Mouse (Mus musculus) myocyte (in vitro differentiated cells): ENCODE measurements around the gene Kcnk12. TPM values are rescaled to one million over a fixed set of nuclear protein-coding genes. Genes with fewer than 3 reads are reported as not detected.

Experiments
- H3K27me3 ChIP-seq: one replicate; pipeline ENCODE4 v1.6.1; 2011; ENCODE audit not compliant: control insufficient read depth, insufficient read depth, insufficient read length
- H3K36me3 ChIP-seq: one replicate; pipeline ENCODE4 v1.6.1; 2011; ENCODE audit not compliant: control insufficient read depth, insufficient read depth
- H3K4me2 ChIP-seq: one replicate; pipeline ENCODE4 v1.6.1; 2011; ENCODE audit warnings: low read depth, control low read depth
- H3K4me3 ChIP-seq: one replicate; pipeline ENCODE4 v1.5.1; 2011; ENCODE audit warnings: mild to moderate bottlenecking, control low read depth, moderate library complexity
- H3K79me2 ChIP-seq: one replicate; pipeline ENCODE4 v1.6.1; 2011; ENCODE audit not compliant: control insufficient read depth, insufficient read depth
- H3ac ChIP-seq: one replicate; pipeline ENCODE4 v1.6.1; 2011; ENCODE audit not compliant: control insufficient read depth, insufficient read length
- CEBPB ChIP-seq: IDR thresholded peaks from 2 replicates; pipeline ENCODE4 v1.6.1; 2011; ENCODE audit warnings: mild to moderate bottlenecking, moderate library complexity; ENCODE audit not compliant: poor library complexity, insufficient read depth, severe bottlenecking
- E2F4 ChIP-seq: IDR thresholded peaks from one replicate; pipeline ENCODE4 v1.6.1; 2011; ENCODE audit warnings: mild to moderate bottlenecking, control low read depth, moderate library complexity; ENCODE audit not compliant: insufficient read depth
- MAX ChIP-seq: IDR thresholded peaks from one replicate; pipeline ENCODE4 v1.6.1; 2011; ENCODE audit warnings: low read depth, mild to moderate bottlenecking, control low read depth
- MYOD1 ChIP-seq, 3 experiments: IDR thresholded peaks; one replicate each; pipeline ENCODE4 v1.6.1; 2011; ENCODE audit warnings: control low read depth in 2 of 3, low read depth in 2 of 3, mild to moderate bottlenecking in 2 of 3, moderate library complexity in 1 of 3; ENCODE audit not compliant: insufficient read length in 2 of 3, control insufficient read depth in 1 of 3
- MYOG ChIP-seq, 3 experiments: IDR thresholded peaks; one replicate each; pipeline ENCODE4 v1.6.1; 2011; ENCODE audit warnings: control low read depth in 2 of 3, low read depth in 2 of 3, mild to moderate bottlenecking in 2 of 3; ENCODE audit not compliant: insufficient read length in 2 of 3, control insufficient read depth in 1 of 3, insufficient read depth in 1 of 3
- POLR2A ChIP-seq: IDR thresholded peaks from one replicate; pipeline ENCODE4 v1.6.1; 2011; ENCODE audit warnings: low read depth, mild to moderate bottlenecking, control low read depth, moderate library complexity; ENCODE audit not compliant: insufficient read length
- POLR2AphosphoS2 ChIP-seq: IDR thresholded peaks from one replicate; pipeline ENCODE4 v1.6.1; 2011; ENCODE audit warnings: low read depth, control low read depth; ENCODE audit not compliant: insufficient read length
- REST ChIP-seq: IDR thresholded peaks from one replicate; pipeline ENCODE4 v1.6.1; 2011; ENCODE audit warnings: mild to moderate bottlenecking, control low read depth, moderate library complexity; ENCODE audit not compliant: insufficient read depth, insufficient read length
- SRF ChIP-seq: IDR thresholded peaks from one replicate; pipeline ENCODE4 v1.6.1; 2011; ENCODE audit warnings: low read depth; ENCODE audit not compliant: control insufficient read depth, insufficient read length
- TCF12 ChIP-seq: IDR thresholded peaks from one replicate; pipeline ENCODE4 v1.6.1; 2011; ENCODE audit warnings: mild to moderate bottlenecking, control low read depth; ENCODE audit not compliant: poor library complexity, insufficient read depth, severe bottlenecking
- TCF3 ChIP-seq: IDR thresholded peaks from one replicate; pipeline ENCODE4 v1.6.1; 2011; ENCODE audit warnings: low read depth, control low read depth; ENCODE audit not compliant: insufficient read length
- USF1 ChIP-seq: IDR thresholded peaks from one replicate; pipeline ENCODE4 v1.6.1; 2011; ENCODE audit warnings: low read depth, mild to moderate bottlenecking, control low read depth, moderate library complexity
- polyA plus RNA-seq: library from polyadenylated mRNA; unstranded; fragments of >200 nt; fragmentation: generic; extraction: Trizol; gene quantifications from one replicate; pipeline ENCODE4 v1.2.1, GENCODE M21; 2012; ENCODE audit warnings: missing spikeins

The Kcnk12 gene
- polyA plus RNA-seq, 1 experiment, result 0.35 TPM

- Histone ChIP-seq H3K4me2 (no peak overlapping the region), H3K4me3 (no peak overlapping the region), H3K36me3 (no peaks in the 10 kb centered on the region), H3ac (no peak overlapping the region), H3K79me2 (no peaks in the 10 kb centered on the region), H3K27me3 (no peaks in the 10 kb centered on the region)
- TF ChIP-seq SRF (no peak), REST (no peak), TCF12 (no peak)
These were observed 17.6 kb downstream of the Kcnk12 start for GRCm38 (mm10) chr17:87780164-87780563.

DNA sequence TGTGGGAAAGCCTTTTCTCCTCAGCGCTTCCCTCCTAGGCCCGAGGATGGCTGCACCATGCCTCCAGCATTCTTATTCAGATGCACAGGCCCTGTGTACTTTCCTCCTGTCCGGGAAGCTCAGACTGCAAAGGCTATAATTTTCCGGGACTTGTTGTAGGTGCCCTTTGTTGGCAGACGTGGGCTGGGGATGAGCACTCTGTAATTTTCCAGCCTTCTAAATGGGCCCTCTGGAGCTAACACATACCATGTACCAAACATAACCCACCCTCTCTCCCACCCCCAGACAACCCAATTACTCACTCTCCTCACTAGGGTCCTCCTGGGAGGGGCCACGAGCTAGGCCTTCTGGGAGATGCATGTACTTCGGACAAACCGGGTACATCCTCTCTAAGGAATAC is 22.8 kb downstream of the Kcnk12 start:
- Histone ChIP-seq H3K36me3 (no peaks in the 10 kb centered on the region), H3K4me3 (no peak overlapping the region)

DNA sequence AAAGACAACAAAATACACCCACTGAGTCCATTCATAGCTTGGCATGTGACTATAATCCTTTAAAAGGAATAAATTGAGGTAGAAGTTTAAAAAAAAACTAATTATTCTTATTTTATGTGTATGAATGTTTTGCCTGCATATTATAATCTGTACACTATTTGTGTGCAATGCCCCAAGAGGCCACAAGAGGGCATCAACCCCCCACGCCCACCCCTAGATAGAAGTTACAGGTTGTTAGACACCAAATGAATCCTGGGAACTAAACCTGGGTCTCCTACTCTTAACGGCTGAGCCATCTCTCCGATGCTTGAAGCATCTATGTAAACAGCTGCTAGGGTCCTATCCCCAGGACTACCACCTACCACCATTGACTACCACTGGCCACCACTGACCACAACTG is 24.6 kb downstream of the Kcnk12 start:
- H3K36me3 ChIP-seq, result no peaks in the 10 kb centered on the region
- no peaks in the 10 kb centered on the region for H3K79me2 ChIP-seq

More for the DNA sequence above, 22.8 kb downstream of the Kcnk12 start:
- no peaks in the 10 kb centered on the region for H3K27me3 ChIP-seq
- TF ChIP-seq MAX (no peak), POLR2AphosphoS2 (no peak), CEBPB (no peak), TCF12 (no peak), MYOD1 (IDR thresholded peaks at IDR 0.05; ENCODE audit: control insufficient read depth in 1 of 3, insufficient read length in 2 of 3, low read depth in 2 of 3) (no peak), SRF (no peak), MYOG (IDR thresholded peaks at IDR 0.05; ENCODE audit: control insufficient read depth in 1 of 3, insufficient read depth in 1 of 3, insufficient read length in 2 of 3, low read depth in 2 of 3) (no peak), REST (no peak), USF1 (no peak), E2F4 (no peak), TCF3 (no peak), POLR2A (no peak)
- H3K4me2 ChIP-seq, result no peak overlapping the region
- no peaks in the 10 kb centered on the region for H3K79me2 ChIP-seq
- no peak overlapping the region for H3ac ChIP-seq

GRCm38 (mm10) chr17:87770766-87771165 is 27.0 kb downstream of the Kcnk12 start:
- Histone ChIP-seq H3K36me3 (no peaks in the 10 kb centered on the region), H3K4me2 (peak overlapping the region; percentile 13), H3K4me3 (no peak overlapping the region), H3K27me3 (peaks cover 5% of the 10 kb centered on the region), H3K79me2 (no peaks in the 10 kb centered on the region), H3ac (no peak overlapping the region)
- TF ChIP-seq POLR2A (no peak), POLR2AphosphoS2 (no peak), MAX (no peak), USF1 (peak; percentile 66), MYOG (IDR thresholded peaks at IDR 0.05; ENCODE audit: control insufficient read depth in 1 of 3, insufficient read depth in 1 of 3, insufficient read length in 2 of 3, low read depth in 2 of 3) (peak in 2 of 3 experiments; percentile 13 to 68), MYOD1 (IDR thresholded peaks at IDR 0.05; ENCODE audit: control insufficient read depth in 1 of 3, insufficient read length in 2 of 3, low read depth in 2 of 3) (peak in 2 of 3 experiments; percentile 15 to 34), E2F4 (no peak), TCF3 (peak; percentile 6), TCF12 (peak; percentile 15), CEBPB (0 out of 2 replicates have a peak, but pooled peaks have one; percentile 51), SRF (no peak), REST (no peak)

More for the DNA sequence above, 24.6 kb downstream of the Kcnk12 start:
- Histone ChIP-seq H3K4me3 (no peak overlapping the region), H3K27me3 (no peaks in the 10 kb centered on the region), H3K4me2 (no peak overlapping the region), H3ac (no peak overlapping the region)
- TF ChIP-seq MYOD1 (IDR thresholded peaks at IDR 0.05; ENCODE audit: control insufficient read depth in 1 of 3, insufficient read length in 2 of 3, low read depth in 2 of 3) (no peak), TCF3 (no peak), USF1 (no peak), REST (no peak), MYOG (IDR thresholded peaks at IDR 0.05; ENCODE audit: control insufficient read depth in 1 of 3, insufficient read depth in 1 of 3, insufficient read length in 2 of 3, low read depth in 2 of 3) (no peak), POLR2AphosphoS2 (no peak)

GRCm38 (mm10) chr17:87766888-87767287 is 30.9 kb downstream of the Kcnk12 start:
- peaks cover 5% of the 10 kb centered on the region for H3K27me3 ChIP-seq
- TF ChIP-seq POLR2AphosphoS2 (no peak), TCF3 (no peak), CEBPB (no peak), MYOD1 (IDR thresholded peaks at IDR 0.05; ENCODE audit: control insufficient read depth in 1 of 3, insufficient read length in 2 of 3, low read depth in 2 of 3) (no peak), MYOG (IDR thresholded peaks at IDR 0.05; ENCODE audit: control insufficient read depth in 1 of 3, insufficient read depth in 1 of 3, insufficient read length in 2 of 3, low read depth in 2 of 3) (no peak)
- no peaks in the 10 kb centered on the region for H3K36me3 ChIP-seq
- H3K4me3 ChIP-seq, result no peak overlapping the region
- no peak overlapping the region for H3K4me2 ChIP-seq
- no peak overlapping the region for H3ac ChIP-seq
- H3K79me2 ChIP-seq, result no peaks in the 10 kb centered on the region
